Mouse (Mus musculus) heart, adult 18-20 months (tissue): ENCODE measurements around the gene Noc3l. TPM values are rescaled to one million over a fixed set of nuclear protein-coding genes. Genes with fewer than 3 reads are reported as not detected.
A peak's percentile ranks its signal among the peaks of the same experiment; 100 is the strongest.

Experiments
- DNase-seq, 2 experiments: peaks; one replicate each; pipeline ENCODE4 v3.0.0; 2021 to 2022; ENCODE audit warnings: mixed read lengths in 1 of 2
- total RNA-seq, 2 experiments: library from RNA; stranded (reverse); gene quantifications; 2 replicates each; pipeline ENCODE4 v1.2.3; 2021

The Noc3l gene
- total RNA-seq, 2 experiments from 2014 or later = 6.3 to 6.9 TPM

GRCm38 (mm10) chr19:38758685-38759472 lies 60.2 kb downstream of the Noc3l start:
- DNase-seq = peak; percentile 43 to 44

- no peak for DNase-seq
These were observed 61.0 kb downstream of the Noc3l start for GRCm38 (mm10) chr19:38758056-38758455.

- no peak for DNase-seq
These were observed 61.9 kb downstream of the Noc3l start for GRCm38 (mm10) chr19:38757161-38757560.

- DNase-seq = no peak
These were observed 68.8 kb downstream of the Noc3l start for GRCm38 (mm10) chr19:38750192-38750591.

GRCm38 (mm10) chr19:38746492-38747014 lies 72.5 kb downstream of the Noc3l start:
- no peak for DNase-seq

- DNase-seq = no peak
These were observed 73.1 kb downstream of the Noc3l start for GRCm38 (mm10) chr19:38745810-38746491.

GRCm38 (mm10) chr19:38744546-38744945 lies 74.5 kb downstream of the Noc3l start:
- peak in 1 of 2 experiments; percentile 29 for DNase-seq

Other genes with a start within 250 kb of the Noc3l start
- 1 to 10 TPM; 7.1 to 7.2 TPM for gene Tbc1d12, start 17.3 kb upstream of the Noc3l start, total RNA-seq
- gene Hells, start 111.7 kb upstream of the Noc3l start, total RNA-seq = 1 to 10 TPM in 1 of 2 experiments, under 1 TPM in 1; 0.97 to 1.5 TPM
- gene Cyp2c55, start 187.8 kb upstream of the Noc3l start, total RNA-seq = under 1 TPM in 1 of 2 experiments, not detected in 1; 0.12 TPM
- gene Cyp2c65, start 241.8 kb upstream of the Noc3l start, total RNA-seq = not detected